Mouse (Mus musculus) T-helper 17 cell (primary cell): ENCODE measurements at regions not wholly inside any gene's neighbourhood (a gene's known extent, or its start where the extent isn't known, plus 50 kb on each side); places are given as distances from the start of the nearest gene placed in this dataset.

Source experiments
- in situ Hi-C, 2 experiments: fragments of 300-600 bp; cut with MboI, MseI; formaldehyde crosslinking; loops; 1 replicate in 1 of 2; 2 replicates in 1 of 2; pipeline ENCODE4 v1.15.1; 2025; ENCODE audit warnings: high pct_unique_total_duplicates in 2 of 2

DNA sequence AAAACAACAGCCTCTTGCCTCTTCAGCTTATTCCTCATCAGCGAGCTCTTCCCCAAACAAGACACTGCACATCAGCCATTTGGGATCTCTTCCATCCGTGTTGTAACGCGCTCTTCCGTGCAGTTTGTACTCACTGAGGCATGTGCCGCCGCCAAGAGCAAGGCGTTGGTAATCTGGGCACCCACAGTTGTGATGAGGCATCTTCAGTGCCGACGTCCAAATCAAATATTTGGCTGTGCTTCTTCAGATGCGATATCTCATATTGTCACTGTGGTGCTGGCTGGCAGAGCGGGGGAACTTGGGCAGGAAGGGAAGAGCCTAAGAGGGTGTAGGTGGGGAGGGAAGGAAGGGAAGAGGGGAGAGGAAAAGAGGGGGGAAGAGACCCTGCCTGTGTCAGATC, 439.2 kb downstream of the Tmem182 start:
- in situ Hi-C loops: no loop called here

DNA sequence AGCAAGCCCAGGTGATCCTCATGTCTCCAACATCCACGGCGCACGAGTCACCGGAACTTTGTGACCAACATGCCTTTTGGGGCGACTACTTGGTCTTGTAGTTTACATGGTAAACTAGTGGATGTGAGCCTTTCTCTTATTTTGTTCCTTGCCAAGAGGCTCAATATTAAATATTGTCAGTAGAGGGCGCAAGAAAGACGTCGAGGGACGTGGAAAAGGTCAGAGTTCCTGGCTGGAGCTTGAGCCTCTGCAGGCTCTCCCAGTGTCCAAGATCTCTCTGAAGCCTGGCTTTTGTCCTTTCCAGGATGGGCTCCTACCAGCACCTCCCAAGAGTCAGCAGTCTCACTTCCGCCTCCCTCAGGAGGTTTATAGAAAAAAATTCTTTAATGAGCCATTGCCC, 458.8 kb downstream of the Tmem182 start:
- in situ Hi-C loops: no loop called here

DNA sequence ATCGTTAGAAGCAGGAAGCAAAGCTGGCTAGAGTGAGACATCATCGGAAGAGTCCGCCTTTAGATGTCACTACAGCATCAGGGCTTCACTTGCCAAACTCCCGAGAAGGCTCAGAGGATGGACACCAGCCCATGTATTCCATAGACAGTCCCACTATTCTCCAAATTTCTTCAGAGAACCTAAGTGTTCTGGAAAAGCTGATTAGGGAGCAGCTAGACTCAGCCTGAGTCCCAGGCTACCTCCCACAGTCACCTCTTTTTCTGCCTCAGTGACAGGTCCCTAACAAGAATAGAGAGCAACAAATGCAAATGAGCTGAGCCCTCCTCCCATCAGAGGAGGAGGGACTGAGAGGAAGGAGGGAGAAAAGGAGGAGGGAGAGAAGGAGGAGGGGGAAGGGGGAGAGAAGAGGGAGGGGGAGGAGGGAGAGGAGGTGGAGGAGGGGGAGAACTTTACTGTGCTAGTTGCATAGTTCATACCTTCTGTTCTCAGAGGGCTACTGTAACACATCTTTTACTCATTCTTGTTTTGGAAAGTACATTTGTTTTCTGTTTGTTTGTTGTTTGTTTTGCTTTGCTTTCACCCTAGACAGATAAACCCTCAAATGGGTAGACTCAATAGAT, 465.8 kb downstream of the Tmem182 start:
- in situ Hi-C loops: no loop called here

DNA sequence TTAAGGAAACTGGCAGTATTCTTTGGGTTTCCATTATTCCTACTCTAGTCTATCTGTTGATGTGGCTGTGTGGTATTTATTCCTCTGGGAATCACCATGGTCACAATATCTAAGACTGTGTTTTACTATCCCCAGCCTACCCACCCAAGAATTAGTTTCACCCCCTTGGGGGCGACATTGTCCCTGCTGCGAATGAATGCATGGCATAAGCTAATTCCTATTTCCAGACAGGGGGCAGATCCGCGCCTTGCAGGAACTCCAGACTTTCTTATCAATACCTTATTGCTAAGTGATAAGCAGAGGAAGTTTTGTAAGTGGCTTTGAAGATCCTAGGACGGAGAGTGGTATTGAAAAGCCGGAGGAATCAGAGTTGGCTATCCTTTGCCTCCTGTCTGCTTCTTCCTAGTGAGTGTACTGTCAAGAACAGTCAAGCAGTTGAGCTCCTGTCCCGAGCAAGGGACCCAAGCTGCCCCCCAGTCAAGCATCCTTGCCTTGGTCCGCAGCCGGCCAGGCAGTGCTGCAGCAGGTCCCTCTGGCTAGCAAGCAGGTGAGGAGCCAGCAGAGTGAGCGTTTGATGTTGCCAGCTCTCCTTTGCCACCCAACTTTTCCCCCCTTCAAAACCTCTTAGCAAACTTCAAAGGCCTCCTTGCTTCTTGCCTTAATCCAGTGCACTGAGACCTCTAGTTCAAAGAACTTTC, 469.3 kb downstream of the Tmem182 start:
- in situ Hi-C loops: no loop called here

DNA sequence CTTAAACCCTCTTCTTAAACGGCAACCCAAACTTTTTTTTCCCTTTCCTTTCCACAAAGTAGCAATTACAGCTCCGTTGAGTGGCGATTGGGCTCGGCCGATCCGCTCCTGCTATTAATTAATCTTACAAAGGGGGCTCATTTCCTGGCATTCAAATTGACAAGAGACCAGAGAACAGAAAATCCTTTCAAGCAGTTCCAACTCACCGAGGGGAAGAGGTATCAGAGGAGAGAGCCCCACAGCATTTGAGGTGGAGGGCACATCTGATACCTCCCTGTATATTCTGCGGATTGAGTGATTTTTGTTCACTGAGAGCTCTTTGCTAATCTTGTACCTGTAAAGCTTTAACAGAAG, 469.8 kb downstream of the Tmem182 start:
- in situ Hi-C loops: no loop called here

DNA sequence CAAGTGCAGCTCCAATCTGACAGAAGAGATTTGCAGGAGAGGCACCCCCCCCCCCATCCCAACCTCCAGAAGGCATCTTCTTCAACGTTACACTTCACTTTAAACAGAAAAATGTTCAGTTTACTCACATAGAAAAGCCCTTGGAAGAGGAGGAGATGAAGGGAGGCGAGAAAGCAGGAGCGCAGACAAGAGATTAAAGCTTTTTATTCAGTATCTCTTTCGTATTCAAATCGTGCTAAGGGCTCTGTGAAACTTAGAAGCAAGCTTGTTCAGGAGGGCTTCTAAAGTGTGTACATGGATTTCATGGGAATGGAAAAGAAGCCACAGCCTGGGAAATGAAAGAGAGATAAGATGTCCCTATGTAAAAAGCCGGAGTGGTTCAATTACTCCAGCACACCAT, 470.2 kb downstream of the Tmem182 start:
- in situ Hi-C loops: no loop called here

DNA sequence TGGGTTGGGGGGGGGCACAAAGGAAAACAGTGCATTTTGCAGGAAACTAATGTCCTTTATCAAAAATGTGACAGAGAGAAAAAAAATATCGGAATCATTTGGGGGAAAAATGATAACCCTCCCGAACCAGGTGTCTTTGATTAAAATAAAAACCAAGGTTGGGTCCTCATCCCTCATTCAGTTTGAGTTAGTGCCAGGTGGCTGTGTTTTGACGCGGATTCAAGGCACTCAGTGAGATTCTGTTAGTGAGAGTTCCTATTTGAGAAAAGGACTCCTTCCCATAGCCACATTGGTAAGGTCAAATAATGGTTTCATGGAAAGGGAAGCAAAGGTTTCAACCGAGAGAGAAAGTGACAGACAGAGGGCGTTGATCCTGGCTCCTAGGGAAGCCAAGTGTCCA, 470.9 kb downstream of the Tmem182 start:
- in situ Hi-C loops: no loop called here

DNA sequence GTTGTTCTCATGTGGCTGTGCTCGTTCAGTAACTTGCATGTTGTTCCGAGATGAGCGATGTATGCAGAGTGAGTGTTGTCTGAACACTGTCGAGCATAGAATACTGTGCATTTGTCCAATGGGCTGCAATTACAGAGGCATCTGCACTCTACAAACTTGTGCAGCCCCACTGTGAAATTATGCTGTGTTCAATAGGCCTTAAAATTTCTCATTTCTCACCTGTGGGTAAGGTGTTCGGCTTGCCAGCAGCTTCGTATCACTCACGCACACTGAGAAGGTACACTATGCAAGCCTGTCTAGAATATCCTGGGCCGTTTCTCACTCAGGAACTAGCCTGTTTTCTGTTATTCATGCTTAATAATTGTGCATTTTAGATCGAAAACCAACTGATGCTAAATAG, 479.8 kb downstream of the Tmem182 start:
- in situ Hi-C loops: no loop called here

DNA sequence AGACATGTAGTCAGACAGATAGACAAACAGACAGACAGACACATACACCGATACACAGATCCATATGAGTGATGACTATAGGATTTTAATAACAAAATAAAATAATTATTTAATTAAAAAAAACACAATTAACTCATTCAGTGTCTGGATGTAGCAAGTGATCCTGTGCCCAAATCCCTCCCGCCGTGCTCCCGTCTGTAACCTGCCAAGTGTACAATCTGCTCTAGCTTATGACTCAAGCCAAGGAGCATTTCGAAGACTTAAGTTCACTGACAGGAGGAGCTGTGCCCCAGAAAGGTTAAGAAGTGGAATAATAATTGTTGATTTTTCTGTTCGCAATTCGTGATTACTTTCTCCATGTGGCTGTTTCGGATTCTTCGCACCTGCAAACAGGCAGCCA, 480.8 kb downstream of the Tmem182 start:
- in situ Hi-C loops: no loop called here

DNA sequence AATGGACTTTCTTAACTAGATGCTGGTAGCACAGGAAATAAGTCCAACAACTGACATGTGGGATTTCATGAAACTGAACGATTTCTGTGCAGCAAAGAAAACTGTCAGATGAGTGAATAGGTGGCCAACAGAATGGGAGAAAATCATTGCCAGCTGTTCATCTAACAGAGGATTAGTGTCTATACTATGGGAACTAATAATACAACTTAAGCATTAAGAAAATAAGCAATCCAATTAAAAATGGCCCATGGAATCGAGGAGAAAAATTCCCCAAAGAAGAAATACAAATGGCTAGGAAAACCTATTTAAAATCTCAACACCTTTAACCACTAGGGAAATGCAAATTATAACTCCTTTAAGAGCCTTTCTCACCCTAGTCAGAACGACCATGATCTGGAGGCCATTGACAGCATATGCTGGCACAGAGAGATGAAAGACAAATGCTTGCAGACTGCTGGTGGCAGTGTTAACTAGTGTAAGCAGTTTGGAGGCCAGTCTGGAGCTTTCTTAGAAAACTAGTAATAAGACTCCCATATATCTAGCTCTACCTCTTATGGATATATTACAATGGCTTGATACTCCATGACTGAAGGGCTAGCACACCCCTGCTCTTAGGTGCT, 521.6 kb downstream of the Tmem182 start:
- in situ Hi-C loops: no loop called here

DNA sequence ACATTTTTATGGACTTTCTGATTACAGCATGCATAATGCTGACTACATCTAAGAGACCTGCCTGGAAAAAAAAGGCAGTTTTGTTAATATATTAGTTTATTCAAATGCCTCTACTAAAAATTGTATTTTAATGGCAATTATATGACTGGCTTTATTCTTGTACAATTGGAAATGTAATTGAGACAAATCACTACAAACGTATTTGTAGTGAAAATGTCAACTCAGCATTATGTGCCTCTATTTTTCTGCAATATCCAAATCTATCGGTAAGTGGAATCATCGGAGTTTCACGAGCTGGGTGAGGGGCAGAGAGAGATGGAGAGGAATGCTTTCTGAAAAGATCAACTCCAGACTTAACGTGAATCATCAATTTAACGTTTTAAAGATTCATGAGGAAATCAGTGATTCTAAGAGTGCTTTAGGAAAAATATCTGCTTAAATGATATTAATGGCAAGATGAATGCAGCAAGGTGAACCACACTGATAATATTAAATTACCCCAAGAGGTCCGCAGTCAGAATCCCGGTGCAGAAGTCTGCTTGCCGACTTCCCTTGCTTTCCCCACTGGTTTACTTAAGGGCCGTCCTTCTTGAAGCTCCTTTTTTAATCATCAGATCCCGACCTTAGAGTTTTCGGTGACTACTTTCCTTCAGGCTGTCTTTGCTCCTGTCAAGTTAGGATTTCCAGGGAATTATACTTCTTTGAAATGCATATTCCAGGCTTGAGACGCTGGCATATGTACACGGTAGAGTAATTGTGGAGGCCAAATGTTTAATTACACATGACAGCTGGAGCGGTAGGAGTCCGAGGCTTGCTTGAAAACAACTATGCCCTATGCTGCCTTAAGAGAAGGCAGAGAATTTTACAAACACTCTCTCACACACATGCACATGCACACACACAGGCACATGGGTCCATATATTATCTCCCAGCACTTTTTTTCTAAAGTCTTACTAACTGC, 544.7 kb downstream of the Tmem182 start:
- in situ Hi-C loops: no loop called here

DNA sequence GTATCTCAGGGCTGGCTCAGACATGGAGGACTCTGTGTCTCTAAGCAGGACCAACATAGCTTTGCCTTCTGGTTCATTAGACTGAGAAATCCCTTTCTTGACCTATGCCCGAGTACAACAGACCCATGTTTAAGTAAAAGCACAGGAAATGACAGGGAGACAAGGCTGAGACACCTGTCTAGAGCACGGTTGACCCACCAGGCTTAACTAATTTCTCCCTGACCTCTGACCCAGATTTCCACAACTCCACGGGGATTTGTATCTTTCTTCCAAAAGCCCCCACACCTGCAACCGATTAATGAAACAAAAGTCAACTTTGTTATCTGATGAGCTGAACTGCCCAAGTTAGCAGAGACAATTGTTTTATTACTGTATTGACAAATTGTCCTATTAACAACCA, 553.7 kb downstream of the Tmem182 start:
- in situ Hi-C loops: no loop called here

DNA sequence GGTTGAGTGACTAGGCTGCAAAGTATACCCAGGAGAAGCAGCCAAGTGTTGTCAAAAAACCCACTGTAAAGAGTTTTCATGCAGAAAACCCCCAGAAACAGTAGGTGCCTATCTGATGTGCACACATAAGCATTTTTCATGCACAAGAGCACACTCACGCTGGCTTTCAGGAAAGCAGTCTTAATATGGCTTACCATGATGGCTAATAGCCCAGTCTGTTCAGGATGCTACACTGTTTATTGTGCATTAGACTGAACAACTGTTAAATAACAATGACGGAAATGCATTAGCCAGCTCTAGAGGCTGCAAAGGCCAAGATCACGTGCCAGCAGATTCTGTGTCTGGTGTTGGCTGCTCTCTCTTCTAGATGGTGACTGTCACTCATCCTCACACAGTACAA, 556.1 kb downstream of the Tmem182 start:
- in situ Hi-C loops: no loop called here

DNA sequence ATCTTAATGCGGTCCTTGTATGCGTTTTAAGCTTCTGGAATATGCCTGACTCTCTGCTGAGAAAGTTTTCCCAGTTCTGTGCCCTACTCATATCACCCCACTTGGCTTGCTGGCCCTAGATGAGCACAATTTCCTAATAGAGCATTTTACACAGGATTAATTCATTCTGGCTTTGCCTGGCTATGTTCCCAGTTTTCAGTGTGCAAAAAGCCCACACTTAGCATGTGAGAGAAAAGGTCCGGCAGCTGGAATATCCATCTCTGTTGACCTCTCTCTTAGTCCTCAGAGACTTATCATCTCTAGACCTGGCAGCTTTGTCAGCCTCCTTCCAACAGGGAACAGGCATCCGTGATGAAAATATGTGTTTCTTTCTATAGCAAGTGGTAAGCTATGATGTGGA, 574.6 kb downstream of the Tmem182 start:
- in situ Hi-C loops: no loop called here

DNA sequence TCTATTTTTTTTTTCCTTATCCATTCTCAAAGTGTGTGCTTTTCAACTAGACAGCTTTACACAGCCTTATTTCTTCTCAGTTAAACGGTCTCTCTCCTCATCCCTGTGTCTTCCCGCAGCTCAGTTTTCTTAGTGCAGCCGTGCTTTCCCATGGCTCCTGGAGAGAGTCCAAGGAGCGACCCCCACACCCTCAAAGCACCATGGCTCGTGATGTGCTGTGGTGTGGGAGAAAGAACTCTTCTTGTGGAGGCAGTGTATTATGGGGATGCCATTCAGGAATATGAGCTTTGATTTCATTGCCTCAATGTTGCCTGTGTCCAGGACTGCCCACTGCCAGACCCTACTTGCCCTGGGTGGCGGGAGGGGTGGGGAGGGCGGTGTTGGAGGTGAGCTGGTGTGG, 576.1 kb downstream of the Tmem182 start:
- in situ Hi-C loops: no loop called here

DNA sequence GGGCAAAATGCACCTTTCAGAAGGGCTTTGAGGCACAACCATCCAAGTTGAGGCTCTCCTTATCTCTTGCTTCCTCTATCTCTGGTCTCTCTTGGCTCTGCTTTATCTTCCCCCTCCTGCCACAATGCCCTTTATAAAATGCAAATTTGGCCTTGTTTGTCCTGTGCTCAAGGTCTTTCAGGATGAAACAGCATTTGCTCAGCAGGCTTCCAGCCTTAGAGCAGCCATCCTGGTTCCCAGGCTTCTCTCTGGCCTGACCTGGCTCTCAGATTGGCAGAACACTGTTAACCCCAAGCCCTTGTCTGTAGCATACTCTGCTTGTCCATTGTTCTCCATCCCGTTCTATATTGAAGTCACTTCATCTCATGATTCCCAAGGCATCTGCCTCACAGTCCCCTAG, 579.3 kb downstream of the Tmem182 start:
- in situ Hi-C loops: no loop called here

DNA sequence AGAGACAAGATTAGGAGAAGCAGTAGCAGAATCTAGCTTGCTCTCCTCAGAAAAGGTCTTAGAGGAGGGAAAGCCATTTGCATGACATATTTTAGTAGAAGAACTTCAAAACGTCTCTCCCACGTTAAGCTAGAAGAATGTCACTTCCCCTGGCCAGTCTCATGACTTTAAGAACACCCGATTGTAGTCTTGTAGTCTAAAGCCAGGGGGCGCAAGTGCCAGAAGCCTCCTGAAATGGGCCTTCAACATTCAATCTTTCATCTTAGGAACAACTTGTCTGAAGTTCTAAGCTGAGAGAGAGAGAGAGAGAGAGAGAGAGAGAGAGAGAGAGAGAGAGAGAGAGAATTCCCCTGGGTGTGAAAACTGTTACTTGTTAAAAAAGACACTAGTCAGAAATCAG, 581.0 kb downstream of the Tmem182 start:
- in situ Hi-C loops: no loop called here

DNA sequence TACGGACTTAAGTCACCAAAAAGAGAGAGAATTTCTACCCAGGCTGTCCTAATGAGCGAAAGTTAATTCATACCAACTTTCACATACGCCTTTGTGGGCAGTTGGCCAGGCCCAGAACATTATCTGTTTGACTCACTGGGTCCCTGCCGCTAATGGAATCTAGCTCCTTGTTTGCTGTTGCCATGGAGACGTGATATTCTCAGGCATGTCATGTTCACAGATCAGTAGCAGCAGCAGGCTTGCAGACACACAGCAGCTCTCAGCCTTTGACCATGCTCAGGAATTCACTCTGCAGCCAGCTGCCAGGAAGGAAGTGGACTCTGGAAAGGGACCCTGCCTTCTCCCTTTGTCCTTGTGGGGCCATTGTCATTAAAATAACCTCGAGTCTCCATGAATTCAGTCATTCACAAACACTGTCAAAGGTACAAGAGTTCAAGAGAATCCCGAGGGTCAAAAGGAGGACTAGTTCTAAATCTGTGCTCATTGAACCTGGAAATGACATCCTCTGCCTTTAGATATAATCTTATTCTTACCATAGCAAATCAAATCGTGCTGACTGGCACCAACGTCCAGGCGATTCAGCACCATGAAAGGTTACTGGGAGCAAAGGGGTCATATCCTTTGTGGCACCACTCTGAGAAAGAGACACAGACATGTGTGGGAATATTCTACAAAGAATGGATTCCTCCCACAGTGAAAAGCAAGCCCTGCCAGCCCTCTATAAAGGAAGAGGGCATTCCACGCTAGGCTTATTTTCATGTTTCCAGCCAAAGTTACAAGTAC, 584.9 kb downstream of the Tmem182 start:
- in situ Hi-C loops: no loop called here

DNA sequence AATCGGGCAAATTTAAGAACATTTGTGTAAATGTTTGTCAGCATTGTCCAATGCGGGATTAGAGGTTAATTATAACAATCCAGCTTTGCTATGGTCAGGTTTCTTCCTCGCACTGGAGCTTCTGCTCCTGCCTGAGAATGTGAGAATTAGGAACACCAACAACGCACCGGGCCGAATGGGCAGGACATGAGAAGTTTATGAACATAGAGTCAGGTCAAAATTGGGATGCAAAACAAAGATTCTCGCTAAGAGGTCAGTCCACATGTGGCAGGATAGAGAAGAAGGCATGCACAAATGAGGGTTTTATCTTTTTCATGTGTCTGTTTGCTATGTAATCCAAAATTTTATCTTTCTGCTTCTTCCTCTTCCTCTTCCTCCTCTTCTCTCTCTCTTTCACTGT, 585.7 kb downstream of the Tmem182 start:
- in situ Hi-C loops: no loop called here

DNA sequence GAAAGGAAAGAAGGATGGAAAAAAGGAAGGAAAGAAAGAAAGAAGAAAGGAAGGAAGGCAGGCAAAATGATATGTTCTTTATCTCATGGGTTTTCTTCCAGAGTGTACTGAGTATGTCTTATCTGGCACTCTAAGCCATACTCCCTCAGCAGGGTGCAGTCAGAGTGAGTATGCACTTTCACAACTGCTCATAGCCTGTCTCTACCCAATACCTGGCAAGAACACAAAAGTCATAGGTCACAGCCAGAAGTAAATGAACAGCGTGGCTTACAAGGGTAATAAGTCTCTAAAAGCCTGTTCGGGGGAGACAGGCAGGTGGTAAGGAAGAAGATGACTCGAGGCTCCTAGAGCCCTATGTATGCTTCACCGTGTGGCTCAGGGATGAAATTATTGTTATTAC, 587.9 kb downstream of the Tmem182 start:
- in situ Hi-C loops: no loop called here

DNA sequence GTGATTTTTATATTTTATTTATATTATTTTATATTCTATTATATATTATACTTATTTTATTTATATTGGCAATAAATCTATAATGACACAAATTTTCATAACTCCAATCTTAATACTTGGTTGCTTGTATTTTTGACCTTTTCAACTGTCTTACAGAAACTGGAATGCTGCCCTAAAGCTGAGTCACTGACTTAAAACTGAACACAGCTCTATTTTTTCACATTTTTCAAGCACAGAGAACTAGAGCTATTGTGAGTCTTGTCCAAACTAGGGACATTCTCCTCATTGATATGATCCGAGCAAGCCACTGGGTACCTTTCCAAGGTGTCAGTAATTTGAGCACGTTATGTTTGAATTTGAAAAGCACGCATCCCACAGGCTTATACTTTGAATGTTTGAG, 589.7 kb downstream of the Tmem182 start:
- in situ Hi-C loops: no loop called here

DNA sequence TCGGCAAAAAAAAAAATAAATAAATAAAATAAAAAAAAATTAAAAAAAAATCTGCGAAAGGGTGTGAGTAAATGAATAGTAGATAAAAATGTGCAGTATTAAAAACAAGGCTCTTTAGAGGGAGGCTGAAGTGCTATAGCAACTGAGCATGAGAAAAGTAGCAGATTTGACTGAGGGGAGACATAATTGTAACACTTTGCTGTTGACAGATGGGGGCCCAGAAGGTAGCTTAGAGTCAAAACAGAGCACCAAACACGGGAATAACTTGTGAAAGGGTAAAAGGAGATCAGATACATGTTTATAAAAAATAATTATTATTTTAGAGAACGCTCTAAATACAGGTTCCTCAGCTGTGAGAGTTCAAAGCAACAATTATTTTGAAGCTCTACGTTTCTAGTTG, 605.1 kb downstream of the Tmem182 start:
- in situ Hi-C loops: no loop called here
